Mouse (Mus musculus) kidney, embryonic 16.5 days (tissue): ENCODE data around the gene Tent5a. TPM values are rescaled to one million over a fixed set of nuclear protein-coding genes. Genes with fewer than 3 reads are reported as not detected.

Experiments
- ATAC-seq: fragments of 200-750 bp; cut with Nextera tagmentation; 2 replicates; pipeline ENCODE4 v1.8.0; 2017; ENCODE audit warnings: moderate TSS enrichment; ENCODE audit not compliant: low FRiP score, low TSS enrichment
- H3K27ac ChIP-seq: fragments of 300-500 bp; sonication (generic); 2 replicates; pipeline ENCODE4 v1.5.1; 2014; ENCODE audit warnings: low read length
- H3K27me3 ChIP-seq: fragments of 300-500 bp; sonication (generic); 2 replicates; pipeline ENCODE4 v1.6.1; 2014; ENCODE audit warnings: low read length, control low read depth, mixed read lengths; ENCODE audit not compliant: insufficient read depth
- H3K36me3 ChIP-seq: fragments of 300-500 bp; sonication (generic); 2 replicates; pipeline ENCODE4 v1.6.1; 2014; ENCODE audit warnings: low read length, control low read depth, mixed read lengths; ENCODE audit not compliant: insufficient read depth
- H3K4me1 ChIP-seq: fragments of 300-500 bp; sonication (generic); 2 replicates; pipeline ENCODE4 v1.6.1; 2014; ENCODE audit warnings: low read length, control low read depth, mixed read lengths; ENCODE audit not compliant: insufficient read depth
- H3K4me2 ChIP-seq: fragments of 300-500 bp; sonication (generic); replicated peaks from 2 replicates; pipeline ENCODE4 v1.6.1; 2014; ENCODE audit warnings: low read depth, low read length
- H3K4me3 ChIP-seq: fragments of 300-500 bp; sonication (generic); 2 replicates; pipeline ENCODE4 v1.5.1; 2014; ENCODE audit warnings: mild to moderate bottlenecking, low read length
- H3K9ac ChIP-seq: fragments of 300-500 bp; sonication (generic); replicated peaks from 2 replicates; pipeline ENCODE4 v1.6.1; 2014; ENCODE audit warnings: low read length
- H3K9me3 ChIP-seq: fragments of 300-500 bp; sonication (generic); 2 replicates; pipeline ENCODE4 v1.6.1; 2016; ENCODE audit warnings: low read length, control low read depth
- WGBS: fragments of 180-500 bp; shearing (Covaris S2); extraction: QIAGEN DNeasy Blood & Tissue Kit; methylation state at CpG from one replicate; pipeline ENCODE4 v1.1.7; 2014; 5-methylcytosine and 5-hydroxymethylcytosine counted together
- polyA plus RNA-seq: library from polyadenylated mRNA; unstranded; fragments of >200 nt; fragmentation: Nextera tagmentation; extraction: Ambion mirVana; gene quantifications from 2 replicates; pipeline ENCODE4 v1.2.1, GENCODE M21; 2015

Gene Tent5a
- polyA plus RNA-seq, 1 experiment from 2014 or later: 2.8 TPM

- WGBS: 75% methylated on average over 8 of the region's 8 CpGs
- Histone ChIP-seq H3K36me3 (no peaks in the 10 kb centered on the region), H3K4me1 (0 out of 2 replicates have a peak, but pooled peaks cover 4% of the 10 kb centered on the region), H3K27me3 (0 out of 2 replicates have a peak, but pooled peaks cover 11% of the 10 kb centered on the region), H3K9ac (no peak overlapping the region), H3K9me3 (no peaks in the 10 kb centered on the region), H3K27ac (no peak overlapping the region), H3K4me2 (no peak overlapping the region), H3K4me3 (no peak overlapping the region)
- no peak for ATAC-seq
These were observed 6.8 kb downstream of the Tent5a start for GRCm38 (mm10) chr9:85320167-85320951.

- H3K4me2 ChIP-seq: no peak overlapping the region
- H3K9me3 ChIP-seq: no peaks in the 10 kb centered on the region
- H3K27ac ChIP-seq: no peak overlapping the region
- no peak for ATAC-seq
- H3K27me3 ChIP-seq: no peaks in the 10 kb centered on the region
- H3K9ac ChIP-seq: no peak overlapping the region
- no peak overlapping the region for H3K4me3 ChIP-seq
- H3K36me3 ChIP-seq: no peaks in the 10 kb centered on the region
- no peaks in the 10 kb centered on the region for H3K4me1 ChIP-seq
- 26% methylated on average over 1 of the region's 1 CpGs for WGBS
These were observed 11.0 kb downstream of the Tent5a start for GRCm38 (mm10) chr9:85316122-85316521.

- WGBS: 86% methylated on average over 6 of the region's 6 CpGs
- no peaks in the 10 kb centered on the region for H3K4me1 ChIP-seq
- H3K4me3 ChIP-seq: no peak within 1 kb of the TSS
- no peak within 1 kb of the TSS for H3K9ac ChIP-seq
- H3K27me3 ChIP-seq: no peaks in the 10 kb centered on the region
- ATAC-seq: no peak
- H3K36me3 ChIP-seq: no peaks in the 10 kb centered on the region
- no peak within 1 kb of the TSS for H3K27ac ChIP-seq
- H3K9me3 ChIP-seq: no peaks in the 10 kb centered on the region
- no peak within 1 kb of the TSS for H3K4me2 ChIP-seq
These were observed 14.7 kb downstream of the Tent5a start, which contains the start of gene Gm11114 for GRCm38 (mm10) chr9:85312473-85312872. Gm11114 (plus strand) TSS chr9:85312773.

GRCm38 (mm10) chr9:85303378-85303777 is 23.8 kb downstream of the Tent5a start:
- no peaks in the 10 kb centered on the region for H3K27me3 ChIP-seq
- 87% methylated on average over 3 of the region's 3 CpGs for WGBS
- H3K9ac ChIP-seq: no peak overlapping the region
- no peak overlapping the region for H3K27ac ChIP-seq
- H3K4me1 ChIP-seq: no peaks in the 10 kb centered on the region
- H3K4me2 ChIP-seq: no peak overlapping the region
- no peak for ATAC-seq
- no peaks in the 10 kb centered on the region for H3K9me3 ChIP-seq
- no peak overlapping the region for H3K4me3 ChIP-seq
- H3K36me3 ChIP-seq: no peaks in the 10 kb centered on the region

- Histone ChIP-seq H3K27me3 (no peaks in the 10 kb centered on the region), H3K9ac (no peak overlapping the region), H3K36me3 (no peaks in the 10 kb centered on the region), H3K27ac (no peak overlapping the region), H3K9me3 (no peaks in the 10 kb centered on the region), H3K4me2 (no peak overlapping the region), H3K4me3 (no peak overlapping the region), H3K4me1 (no peaks in the 10 kb centered on the region)
- WGBS: 87% methylated on average over 4 of the region's 4 CpGs
- ATAC-seq: no peak
These were observed 24.3 kb downstream of the Tent5a start for GRCm38 (mm10) chr9:85302849-85303248.

- Histone ChIP-seq H3K4me1 (no peaks in the 10 kb centered on the region), H3K4me2 (no peak overlapping the region), H3K27ac (no peak overlapping the region), H3K9ac (no peak overlapping the region), H3K4me3 (no peak overlapping the region), H3K9me3 (no peaks in the 10 kb centered on the region), H3K36me3 (no peaks in the 10 kb centered on the region), H3K27me3 (no peaks in the 10 kb centered on the region)
- no peak for ATAC-seq
- 81% methylated on average over 2 of the region's 2 CpGs for WGBS
These were observed 53.0 kb downstream of the Tent5a start for GRCm38 (mm10) chr9:85274114-85274513.

Other genes with a start within 250 kb of the Tent5a start
- not detected in 2 replicates for gene Gm11114, start 14.6 kb downstream of the Tent5a start, polyA plus RNA-seq